Mouse (Mus musculus): ENCODE measurements around the gene Vmn2r67. TPM values are rescaled to one million over a fixed set of nuclear protein-coding genes. Genes with fewer than 3 reads are reported as not detected.
"Not testable (repeated sequence)": the region's sequence is repeated elsewhere in the genome, so short reads cannot be mapped to it uniquely, and the experiment has no call there.

The Vmn2r67 gene
- not detected in 2 replicates for polyA plus RNA-seq (2014; fragmentation: Nextera tagmentation; extraction: Ambion mirVana)

DNA sequence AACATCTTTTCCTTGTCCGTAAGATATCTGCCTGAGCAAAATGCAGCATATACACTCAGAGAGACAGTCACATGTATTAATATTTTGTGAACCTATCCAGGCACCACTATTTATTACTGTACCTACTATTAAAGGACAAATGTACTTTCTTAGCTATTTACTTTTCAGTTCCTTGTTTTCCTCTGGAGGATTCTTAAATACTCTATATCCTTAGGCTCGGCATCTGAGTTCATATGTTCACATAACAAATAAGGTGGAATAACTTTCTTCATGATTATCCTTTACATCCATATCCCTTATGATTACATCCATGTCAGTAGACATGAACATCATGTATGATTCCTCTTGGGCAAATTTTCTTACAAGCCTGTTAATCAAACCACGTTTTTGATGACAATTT, at the start of gene Vmn2r67:
Vmn2r67 (minus strand) TSS at position 101 of the 400 bp plus-strand sequence.
- ATAC-seq (ENCODE audit: low read depth) = no peak
- H3K9me3 ChIP-seq (ENCODE audit: control insufficient read depth, low read length) = no peaks in the 10 kb centered on the region
- H3K27ac ChIP-seq (replicated peaks; ENCODE audit: low read depth, low read length) = no peak within 1 kb of the TSS
- no peaks in the 10 kb centered on the region for H3K27me3 ChIP-seq (replicated peaks; ENCODE audit: control insufficient read depth, insufficient read depth, low read length)
- H3K4me2 ChIP-seq (ENCODE audit: low read depth, low read length) = no peak within 1 kb of the TSS
- no peak within 1 kb of the TSS for H3K4me3 ChIP-seq (ENCODE audit: low read depth, low read length)
- no peak for DNase-seq (ENCODE audit: low spot score)
- no peaks in the 10 kb centered on the region for H3K36me3 ChIP-seq (ENCODE audit: control insufficient read depth, insufficient read depth, low read length)
- no peaks in the 10 kb centered on the region for H3K4me1 ChIP-seq (ENCODE audit: control insufficient read depth, insufficient read depth, low read length)
- no peak within 1 kb of the TSS for H3K9ac ChIP-seq (ENCODE audit: low read depth, low read length)
- 80% methylated on average over 3 of the region's 3 CpGs for WGBS

DNA sequence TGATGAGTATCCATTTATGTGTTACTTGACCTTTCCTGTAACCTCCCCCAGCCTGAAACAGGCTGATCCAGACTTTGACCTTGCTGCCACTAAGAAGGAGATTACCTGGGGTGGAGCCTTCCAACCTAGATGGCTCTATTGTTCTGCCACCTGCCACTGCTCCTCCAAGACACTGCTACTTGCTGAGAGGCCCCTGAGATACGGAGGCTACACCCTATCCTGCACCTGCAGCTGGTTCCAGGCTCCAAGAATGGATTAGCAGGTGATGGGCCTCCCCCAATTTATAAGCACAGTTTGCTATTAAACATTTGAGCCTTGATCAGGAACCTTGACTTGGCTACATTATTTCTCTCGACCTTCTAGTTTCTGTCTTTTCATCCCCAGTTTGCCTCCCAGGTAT, 51.3 kb downstream of the Vmn2r67 start:
- not testable (repeated sequence) for H3K4me1 ChIP-seq (ENCODE audit: control insufficient read depth, insufficient read depth, low read length); ATAC-seq (ENCODE audit: low read depth); H3K4me2 ChIP-seq (ENCODE audit: low read depth, low read length); H3K27ac ChIP-seq (replicated peaks; ENCODE audit: low read depth, low read length); DNase-seq (ENCODE audit: low spot score); H3K36me3 ChIP-seq (ENCODE audit: control insufficient read depth, insufficient read depth, low read length); H3K27me3 ChIP-seq (replicated peaks; ENCODE audit: control insufficient read depth, insufficient read depth, low read length); H3K9ac ChIP-seq (ENCODE audit: low read depth, low read length); H3K4me3 ChIP-seq (ENCODE audit: low read depth, low read length); H3K9me3 ChIP-seq (ENCODE audit: control insufficient read depth, low read length)
- WGBS = 39% methylated on average over 2 of the region's 2 CpGs

Other genes with a start within 250 kb of the Vmn2r67 start
- gene Vmn2r65, start 191.9 kb downstream of the Vmn2r67 start, polyA plus RNA-seq (2014; fragmentation: Nextera tagmentation; extraction: Ambion mirVana) = not detected in 2 replicates
- gene Vmn2r66, start 143.7 kb downstream of the Vmn2r67 start, polyA plus RNA-seq (2014; fragmentation: Nextera tagmentation; extraction: Ambion mirVana) = 0.01 TPM in 2 replicates
- not detected in 2 replicates for gene Vmn2r68, start 81.8 kb upstream of the Vmn2r67 start, polyA plus RNA-seq (2014; fragmentation: Nextera tagmentation; extraction: Ambion mirVana)